Mouse (Mus musculus) embryonic facial prominence, embryonic 11.5 days (tissue): ENCODE data around the gene Adnp. TPM values are rescaled to one million over a fixed set of nuclear protein-coding genes. Genes with fewer than 3 reads are reported as not detected.

Experiments
- ATAC-seq: fragments of 200-750 bp; cut with Nextera tagmentation; replicated peaks from 2 replicates; pipeline ENCODE4 v1.8.0; 2017; ENCODE audit warnings: low read depth; ENCODE audit not compliant: insufficient number of reproducible peaks, low FRiP score, low TSS enrichment
- DNase-seq: peaks from one replicate; pipeline ENCODE4 v3.0.0-alpha.2; 2015; ENCODE audit warnings: low spot score
- H3K27ac ChIP-seq: fragments of 300-500 bp; sonication (generic); replicated peaks from 2 replicates; pipeline ENCODE4 v1.5.1; 2014; ENCODE audit warnings: mild to moderate bottlenecking, low read depth, low read length, control low read depth
- H3K27me3 ChIP-seq: fragments of 300-500 bp; sonication (generic); 2 replicates; pipeline ENCODE4 v1.6.1; 2014; ENCODE audit warnings: mild to moderate bottlenecking, low read length, moderate library complexity, mixed read lengths; ENCODE audit not compliant: control insufficient read depth, insufficient read depth
- H3K36me3 ChIP-seq: fragments of 300-500 bp; sonication (generic); replicated peaks from 2 replicates; pipeline ENCODE4 v1.6.1; 2014; ENCODE audit warnings: low read depth, mild to moderate bottlenecking, low read length, moderate library complexity, mixed read lengths; ENCODE audit not compliant: control insufficient read depth, insufficient read depth
- H3K4me1 ChIP-seq: fragments of 300-500 bp; sonication (generic); 2 replicates; pipeline ENCODE4 v1.6.1; 2014; ENCODE audit warnings: low read length, mixed read lengths; ENCODE audit not compliant: control insufficient read depth, insufficient read depth
- H3K4me2 ChIP-seq: fragments of 300-500 bp; sonication (generic); 2 replicates; pipeline ENCODE4 v1.6.1; 2014; ENCODE audit warnings: low read depth, mild to moderate bottlenecking, control low read depth, low read length, moderate library complexity
- H3K4me3 ChIP-seq: fragments of 300-500 bp; sonication (generic); 2 replicates; pipeline ENCODE4 v1.5.1; 2014; ENCODE audit warnings: low read depth, low read length, control low read depth
- H3K9ac ChIP-seq: fragments of 300-500 bp; sonication (generic); replicated peaks from 2 replicates; pipeline ENCODE4 v1.6.1; 2014; ENCODE audit warnings: mild to moderate bottlenecking, control low read depth, low read length
- H3K9me3 ChIP-seq: fragments of 300-500 bp; sonication (generic); replicated peaks from 2 replicates; pipeline ENCODE4 v1.6.1; 2016; ENCODE audit warnings: mild to moderate bottlenecking, low read length, inconsistent platforms, mixed read lengths; ENCODE audit not compliant: control insufficient read depth
- WGBS: fragments of 180-500 bp; shearing (Covaris S2); extraction: QIAGEN DNeasy Blood & Tissue Kit; methylation state at CpG from one replicate; pipeline ENCODE4 v1.1.7; 2014; 5-methylcytosine and 5-hydroxymethylcytosine counted together
- polyA plus RNA-seq: library from polyadenylated mRNA; unstranded; fragments of >200 nt; fragmentation: Nextera tagmentation; extraction: Ambion mirVana; gene quantifications from 2 replicates; pipeline ENCODE4 v1.2.1, GENCODE M21; 2014

The Adnp gene
- polyA plus RNA-seq, 1 experiment from 2014 or later, result 10.1 TPM

DNA sequence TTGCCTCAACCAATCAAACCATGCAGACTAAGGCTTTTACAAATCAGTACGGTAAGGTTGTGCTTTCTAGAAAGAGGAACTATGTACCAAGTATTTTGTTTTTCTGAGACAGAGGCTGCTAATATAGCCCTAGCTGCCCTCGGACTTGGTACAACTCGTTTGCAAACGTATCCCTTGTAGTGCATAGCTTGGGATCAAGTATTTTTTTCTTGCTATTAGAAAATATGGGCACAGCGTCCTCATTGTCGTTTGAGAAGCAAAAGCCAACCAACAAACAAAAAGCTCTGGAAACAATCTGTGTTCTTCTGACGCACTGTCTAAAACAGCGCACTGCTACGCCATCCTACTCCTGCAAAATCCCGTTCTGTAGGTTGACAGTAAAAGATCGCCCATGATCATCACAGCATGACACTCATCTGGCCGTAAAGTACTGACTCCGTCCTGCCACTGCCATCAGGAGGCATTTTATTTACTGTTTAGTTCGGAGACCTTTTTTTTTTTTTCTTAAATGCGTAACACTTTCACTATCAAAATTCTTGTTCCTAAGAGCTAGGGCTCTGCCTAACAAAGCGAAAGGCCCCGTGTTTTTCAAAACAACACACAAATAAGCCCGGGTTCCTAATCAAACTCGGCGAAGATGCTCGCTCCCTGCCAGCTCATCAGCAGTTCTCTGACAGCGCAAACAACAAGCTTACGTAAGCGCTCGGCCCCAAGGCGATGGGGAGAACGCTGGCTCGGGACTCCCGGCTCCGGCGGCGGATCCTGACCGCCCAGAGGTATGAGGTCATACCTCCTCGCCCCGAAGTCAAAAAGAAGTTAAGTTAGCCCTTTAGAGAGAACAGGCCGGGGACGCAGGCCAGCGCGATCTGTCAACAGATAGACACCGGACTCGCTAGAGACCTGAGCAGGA lies 22.5 kb upstream of the Adnp start:
- peak overlapping the region; percentile 99 for H3K4me2 ChIP-seq
- H3K9me3 ChIP-seq, result no peaks in the 10 kb centered on the region
- no peak overlapping the region for H3K27ac ChIP-seq
- ATAC-seq, result no peak; the same call in 1 of the 2 replicates
- H3K4me1 ChIP-seq, result peaks cover 4% of the 10 kb centered on the region
- H3K36me3 ChIP-seq, result peaks cover 2% of the 10 kb centered on the region; the same call in 1 of the 2 replicates
- WGBS, result 20% methylated on average over 41 of the region's 41 CpGs
- H3K4me3 ChIP-seq, result peak overlapping the region; percentile 100
- peak overlapping the region; percentile 88 for H3K9ac ChIP-seq
- no peak for DNase-seq
- H3K27me3 ChIP-seq, result no peaks in the 10 kb centered on the region

DNA sequence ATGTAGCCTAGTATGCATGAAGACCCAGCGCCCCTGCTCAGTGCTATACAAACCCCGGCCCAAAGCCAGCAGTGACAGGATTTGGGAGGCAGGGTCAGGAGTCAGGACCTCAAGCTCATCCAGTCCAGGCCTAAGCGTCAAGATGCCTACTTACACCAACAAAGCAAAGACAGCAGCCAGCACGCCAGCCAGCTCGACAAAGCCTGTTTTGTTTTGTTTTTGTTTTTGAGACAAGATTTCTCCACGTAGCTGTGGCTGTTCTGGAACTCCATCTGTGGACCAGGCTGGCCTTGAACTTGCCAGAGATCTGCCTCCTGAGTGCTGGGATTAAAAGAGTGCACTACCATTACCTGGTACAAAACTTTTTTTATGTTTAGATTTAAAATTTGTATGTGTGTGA lies 16.4 kb upstream of the Adnp start:
- WGBS, result 83% methylated on average over 6 of the region's 6 CpGs
- Histone ChIP-seq H3K27me3 (no peaks in the 10 kb centered on the region), H3K4me1 (no peaks in the 10 kb centered on the region; the same call in 1 of the 2 replicates), H3K4me3 (no peak overlapping the region), H3K4me2 (no peak overlapping the region), H3K27ac (no peak overlapping the region), H3K9me3 (no peaks in the 10 kb centered on the region), H3K9ac (no peak overlapping the region), H3K36me3 (peaks cover 5% of the 10 kb centered on the region)
- ATAC-seq (no peak), DNase-seq (no peak)

DNA sequence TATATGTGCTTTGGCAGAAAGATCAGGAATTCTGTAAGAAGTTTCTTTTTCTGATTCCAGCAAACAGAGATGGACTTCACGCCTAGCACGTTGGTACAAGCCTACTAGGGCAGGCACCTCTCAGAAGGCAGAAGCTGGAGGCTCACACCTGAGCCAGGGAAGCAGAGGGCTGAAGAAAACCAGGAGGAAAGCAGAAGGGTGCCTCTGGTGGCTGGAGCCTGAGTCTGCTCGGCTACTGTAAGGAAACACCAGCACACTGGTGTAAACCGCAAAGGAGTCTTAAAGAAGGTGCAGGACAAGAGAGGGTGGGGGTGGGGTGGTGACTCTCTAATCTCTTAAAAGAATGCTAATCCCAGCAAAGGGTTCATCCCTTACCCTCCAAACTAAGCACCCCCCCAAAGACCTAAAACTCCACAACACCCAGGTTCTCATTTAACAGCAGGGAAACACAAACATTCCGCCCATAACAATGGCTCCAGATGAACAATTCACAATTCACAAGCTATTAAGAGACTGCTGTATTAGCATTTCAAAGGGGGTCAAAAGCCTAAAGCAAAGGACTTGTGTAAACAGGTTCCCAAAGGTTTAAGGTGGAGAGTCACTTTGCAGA lies 7.0 kb upstream of the Adnp start:
- H3K27ac ChIP-seq, result no peak overlapping the region
- peaks cover 6% of the 10 kb centered on the region for H3K36me3 ChIP-seq
- DNase-seq (no peak), ATAC-seq (no peak)
- no peak overlapping the region for H3K9ac ChIP-seq
- H3K4me1 ChIP-seq, result no peaks in the 10 kb centered on the region
- no peak overlapping the region for H3K4me3 ChIP-seq
- H3K4me2 ChIP-seq, result no peak overlapping the region
- no peaks in the 10 kb centered on the region for H3K27me3 ChIP-seq
- 52% methylated on average over 5 of the region's 5 CpGs for WGBS
- H3K9me3 ChIP-seq, result no peaks in the 10 kb centered on the region

DNA sequence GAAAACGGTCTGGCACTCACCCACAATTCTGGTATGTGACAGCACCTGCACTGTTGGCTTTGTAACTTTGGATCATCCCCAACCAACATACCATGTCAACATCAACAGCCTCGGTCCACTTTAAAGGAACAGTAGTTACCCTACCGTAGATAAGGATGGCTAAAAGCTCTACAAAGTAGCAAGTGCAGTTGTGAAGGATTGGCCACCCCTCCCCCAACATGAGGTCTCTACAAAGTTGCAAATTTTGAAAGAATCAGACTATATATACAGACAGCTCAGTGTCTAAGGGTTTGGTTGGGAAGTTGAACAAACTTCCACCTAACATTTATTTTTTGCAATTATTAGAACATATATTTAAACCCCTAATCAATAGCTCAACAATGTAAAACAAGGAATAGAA lies 971 bp upstream of the Adnp start:
- Histone ChIP-seq H3K27me3 (no peaks in the 10 kb centered on the region), H3K9ac (no peak overlapping the region), H3K4me3 (no peak overlapping the region), H3K4me1 (no peaks in the 10 kb centered on the region; the same call in 1 of the 2 replicates), H3K36me3 (peaks cover 9% of the 10 kb centered on the region), H3K27ac (no peak overlapping the region; the same call in 1 of the 2 replicates), H3K4me2 (no peak overlapping the region), H3K9me3 (no peaks in the 10 kb centered on the region)
- ATAC-seq (no peak), DNase-seq (no peak)
- WGBS, result 92% methylated on average over 3 of the region's 3 CpGs

DNA sequence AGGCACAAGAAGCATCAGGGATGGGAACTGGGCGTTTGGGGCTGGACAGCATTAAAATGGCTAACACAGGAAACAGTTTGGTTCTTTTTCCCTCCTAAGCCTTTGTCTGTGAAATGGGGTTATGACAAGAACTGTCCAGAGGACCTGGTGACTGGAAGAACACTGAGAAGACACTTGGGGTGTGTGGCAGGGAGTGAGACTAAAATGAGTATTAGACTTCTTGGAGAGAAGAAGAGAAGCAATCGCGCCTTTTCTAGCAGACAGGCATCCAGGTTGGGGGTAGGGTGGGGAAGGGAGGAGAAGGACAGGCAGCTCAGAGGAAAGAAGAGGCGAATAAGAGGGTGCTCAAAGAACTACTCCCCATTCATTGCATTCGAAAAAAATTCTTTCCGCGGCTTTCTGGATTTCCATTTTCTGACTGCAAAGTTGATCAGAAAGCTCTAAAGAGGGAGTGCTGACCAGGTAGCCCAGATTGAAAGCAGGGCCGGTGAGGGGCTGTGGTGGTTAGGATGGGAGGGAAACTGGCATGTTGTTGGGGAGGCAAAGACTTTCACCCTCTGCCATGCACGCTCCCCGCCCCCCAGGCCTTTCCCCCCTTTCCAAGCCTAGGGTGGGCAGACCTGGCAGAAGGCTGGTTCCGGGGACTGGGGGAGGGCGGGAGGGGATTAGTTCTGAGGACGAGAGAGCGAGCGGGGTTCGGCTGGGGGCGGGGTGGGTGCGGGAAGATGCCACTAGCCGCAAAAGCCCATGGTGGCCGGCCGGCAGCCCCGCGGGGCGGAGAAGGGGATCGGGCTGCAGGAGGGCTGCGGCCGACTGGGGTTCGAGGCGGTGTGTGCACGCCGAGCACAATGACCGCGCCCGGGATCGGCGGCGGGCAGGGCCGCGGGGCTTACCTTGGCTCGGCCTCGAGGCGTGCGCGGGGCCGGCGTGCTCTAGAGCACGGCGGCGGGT lies 956 bp downstream of the Adnp start:
- DNase-seq, result peak; percentile 39
- peak; percentile 27 for ATAC-seq
- Histone ChIP-seq H3K9ac (peak overlapping the region; percentile 100), H3K36me3 (peaks cover 7% of the 10 kb centered on the region), H3K27ac (peak overlapping the region; percentile 99), H3K4me2 (peak overlapping the region; percentile 69), H3K4me3 (peak overlapping the region; percentile 82), H3K27me3 (no peaks in the 10 kb centered on the region), H3K9me3 (no peaks in the 10 kb centered on the region), H3K4me1 (no peaks in the 10 kb centered on the region; the same call in 1 of the 2 replicates)
- WGBS, result under 1% methylated on average over 43 of the region's 49 CpGs

DNA sequence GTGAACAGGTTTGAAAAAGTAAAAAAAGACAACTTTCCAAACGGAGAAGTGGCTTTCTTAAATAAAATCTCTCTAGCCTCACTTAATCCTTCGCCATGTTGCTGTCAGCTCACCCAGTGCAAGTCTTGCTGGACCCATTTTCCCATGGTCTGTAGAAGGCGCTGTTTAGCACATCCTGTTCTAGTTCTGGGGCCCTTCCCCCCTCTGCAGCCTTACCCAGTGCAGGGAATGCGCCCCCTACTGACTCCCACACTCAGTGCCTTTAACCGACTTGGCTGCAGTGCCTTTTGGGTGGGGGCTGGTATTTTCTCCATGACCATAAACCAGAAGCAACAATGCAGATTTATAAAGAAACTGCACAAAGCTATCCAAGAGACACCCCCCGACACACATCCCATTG lies 1.6 kb downstream of the Adnp start:
- DNase-seq (peak; percentile 95), ATAC-seq (0 out of 2 replicates have a peak, but pooled peaks have one; percentile 5)
- Histone ChIP-seq H3K4me3 (peak overlapping the region; percentile 82), H3K9me3 (no peaks in the 10 kb centered on the region), H3K27me3 (no peaks in the 10 kb centered on the region), H3K9ac (peak overlapping the region; percentile 100), H3K27ac (no peak overlapping the region; the same call in 1 of the 2 replicates), H3K4me1 (no peaks in the 10 kb centered on the region; the same call in 1 of the 2 replicates), H3K36me3 (peaks cover 7% of the 10 kb centered on the region), H3K4me2 (peak overlapping the region; percentile 69)
- WGBS, result 6% methylated on average over 6 of the region's 6 CpGs

DNA sequence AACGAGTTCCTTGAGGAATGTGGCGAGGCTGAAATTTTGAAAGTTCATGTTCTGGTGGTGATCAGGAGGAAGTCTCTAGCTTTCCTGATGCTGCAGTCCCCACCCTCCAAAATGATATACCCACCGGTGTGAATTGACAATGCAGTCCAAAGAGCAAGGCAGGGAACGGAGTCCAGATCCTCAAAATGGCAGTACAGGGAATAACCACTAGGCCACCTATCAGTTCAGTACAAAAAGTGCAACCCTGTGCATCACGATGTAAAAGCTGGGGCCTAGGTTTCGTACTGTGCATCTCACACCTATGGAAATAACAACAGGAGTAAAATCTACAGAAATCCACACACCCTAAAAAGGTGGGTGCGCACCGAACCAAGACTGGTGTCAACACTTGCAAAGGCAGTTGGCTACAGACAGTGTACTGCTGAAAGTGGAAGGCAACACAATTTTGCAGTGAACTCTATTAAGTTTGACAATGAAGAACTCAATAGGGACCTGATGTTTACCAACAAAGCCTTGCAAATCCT lies 2.4 kb downstream of the Adnp start:
- peaks cover 7% of the 10 kb centered on the region for H3K36me3 ChIP-seq
- WGBS, result 91% methylated on average over 8 of the region's 8 CpGs

More for the DNA sequence above, 2.4 kb downstream of the Adnp start:
- Histone ChIP-seq H3K9me3 (no peaks in the 10 kb centered on the region), H3K27ac (no peak overlapping the region), H3K4me1 (no peaks in the 10 kb centered on the region; the same call in 1 of the 2 replicates), H3K4me2 (peak overlapping the region; percentile 69), H3K9ac (peak overlapping the region; percentile 25; the same call in 1 of the 2 replicates), H3K4me3 (peak overlapping the region; percentile 82), H3K27me3 (no peaks in the 10 kb centered on the region)
- DNase-seq, result no peak
- no peak for ATAC-seq
